Mouse (Mus musculus): Measurements from ENCODE around the gene Racgap1.

Racgap1 gene

DNA sequence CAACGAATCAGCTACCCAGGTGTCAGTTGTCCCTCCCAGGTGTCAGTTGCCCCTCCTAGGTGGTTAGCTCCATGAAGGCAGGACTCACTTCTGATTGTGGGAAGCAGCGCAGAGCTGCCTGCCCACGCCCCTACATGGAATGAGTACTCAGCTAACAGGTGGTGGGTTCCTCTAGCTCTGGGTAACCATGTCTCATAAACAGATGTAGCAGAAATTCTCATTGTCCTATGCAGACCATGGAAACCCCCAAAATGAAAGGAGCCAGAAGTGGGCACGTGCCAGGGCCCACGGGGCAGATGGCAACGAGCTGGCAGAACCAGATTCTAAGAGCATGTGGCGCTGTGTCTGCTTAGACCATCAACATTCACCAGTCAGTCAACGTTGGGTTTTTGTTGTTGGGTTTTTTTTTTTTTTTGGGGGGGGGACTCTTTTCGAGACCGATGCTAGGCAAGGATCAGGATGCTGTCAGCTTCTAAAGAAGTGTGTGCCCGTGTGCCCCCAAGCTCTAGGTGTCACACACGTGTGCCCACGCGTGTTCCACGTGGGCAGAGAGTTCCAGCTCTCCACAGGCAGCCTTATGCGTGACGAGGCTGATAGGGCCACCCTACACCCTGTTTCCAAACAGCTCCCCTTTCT is 12.6 kb upstream of the Racgap1 start:
- DNase-seq, result no peak

DNA sequence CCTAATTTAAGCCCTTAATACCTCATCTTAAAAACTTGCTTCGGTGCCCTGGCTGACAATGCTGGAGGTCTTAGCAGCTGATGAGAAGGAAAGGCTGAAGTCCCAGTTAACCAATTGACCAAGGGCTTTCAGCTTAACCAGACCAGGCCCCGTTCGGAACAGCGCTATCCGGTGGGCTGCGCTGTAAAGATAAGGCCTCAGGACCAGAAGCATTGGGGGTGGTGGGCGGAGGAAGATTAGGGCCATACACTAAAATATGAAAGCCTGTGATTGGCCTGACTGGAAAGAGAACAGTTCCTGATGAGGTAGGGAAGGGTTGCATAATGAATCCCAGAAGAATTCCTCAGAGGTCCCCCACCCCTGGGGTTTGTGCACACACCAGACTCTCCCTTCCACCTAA is 10.9 kb upstream of the Racgap1 start:
- DNase-seq, result no peak

DNA sequence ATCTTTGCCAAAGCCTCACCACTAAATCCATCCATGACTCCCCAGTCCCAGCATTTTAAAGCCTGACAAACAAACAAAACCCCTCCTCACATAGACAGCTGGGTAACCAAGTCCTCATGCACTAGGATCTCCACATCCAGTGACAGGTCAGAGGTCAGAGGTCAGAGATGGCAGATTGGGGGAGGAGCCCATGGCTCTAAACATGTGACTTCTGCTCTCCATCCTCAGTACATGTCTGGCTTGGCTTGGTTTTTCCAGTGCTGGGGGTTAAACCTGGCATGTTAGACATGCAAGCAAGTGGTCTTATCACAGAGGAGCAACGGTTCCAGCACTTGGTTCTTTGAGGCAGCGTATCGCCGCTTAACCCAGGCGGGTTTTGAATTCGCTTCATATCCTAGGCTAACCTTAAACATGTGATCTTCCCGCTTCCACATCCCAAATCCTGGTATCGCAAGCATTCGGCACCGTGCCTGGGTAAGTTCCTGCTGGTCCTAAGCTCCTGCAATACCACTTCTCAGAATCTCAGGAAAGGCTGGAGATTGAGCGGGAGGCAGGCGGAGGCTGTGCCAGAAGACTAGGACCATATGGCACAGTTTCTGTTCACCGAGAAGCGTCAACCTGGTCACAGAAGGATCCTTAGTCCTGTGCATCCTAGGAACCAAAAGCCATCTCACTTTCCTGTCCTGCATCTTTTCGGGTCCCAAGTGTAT is 9.8 kb upstream of the Racgap1 start:
- DNase-seq, result no peak

DNA sequence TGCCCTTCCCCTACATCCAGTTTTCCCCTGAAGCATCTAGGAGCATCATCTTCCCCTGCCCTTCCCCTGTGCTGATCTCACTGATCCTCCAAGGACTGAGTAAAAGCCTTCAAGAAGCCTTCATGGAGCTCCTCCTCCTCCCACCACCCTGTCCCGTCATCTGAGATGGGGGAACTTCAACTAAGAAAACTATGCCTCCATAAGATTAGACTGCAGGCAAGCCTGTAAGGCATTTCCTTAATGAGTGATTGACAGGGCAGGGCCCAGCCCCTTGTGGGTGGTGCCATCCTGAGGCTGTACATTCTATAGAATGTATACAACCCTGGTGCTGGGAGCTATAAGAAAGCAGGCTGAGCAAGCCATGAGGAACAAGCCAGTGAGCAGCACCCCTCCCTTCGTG is 7.0 kb upstream of the Racgap1 start:
- no peak for DNase-seq

DNA sequence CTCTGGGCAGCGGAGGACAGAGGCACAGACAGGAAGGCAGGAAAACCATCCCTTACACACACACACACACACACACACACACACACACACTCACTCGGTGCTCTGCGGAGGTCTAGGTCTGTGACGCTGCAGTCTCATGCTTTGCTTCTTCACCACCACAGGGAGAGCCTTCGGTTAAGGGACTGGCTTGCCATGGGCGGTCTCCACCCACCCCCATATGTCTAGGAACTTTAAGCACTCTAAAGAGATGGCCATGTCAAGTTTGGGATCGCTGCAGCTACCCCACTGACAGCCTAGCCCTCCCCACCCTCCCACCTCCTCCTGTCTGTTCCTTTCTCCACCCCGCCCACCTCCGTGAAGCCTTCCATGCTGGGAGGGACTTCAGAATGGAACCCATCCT is 4.5 kb upstream of the Racgap1 start:
- no peak for DNase-seq

DNA sequence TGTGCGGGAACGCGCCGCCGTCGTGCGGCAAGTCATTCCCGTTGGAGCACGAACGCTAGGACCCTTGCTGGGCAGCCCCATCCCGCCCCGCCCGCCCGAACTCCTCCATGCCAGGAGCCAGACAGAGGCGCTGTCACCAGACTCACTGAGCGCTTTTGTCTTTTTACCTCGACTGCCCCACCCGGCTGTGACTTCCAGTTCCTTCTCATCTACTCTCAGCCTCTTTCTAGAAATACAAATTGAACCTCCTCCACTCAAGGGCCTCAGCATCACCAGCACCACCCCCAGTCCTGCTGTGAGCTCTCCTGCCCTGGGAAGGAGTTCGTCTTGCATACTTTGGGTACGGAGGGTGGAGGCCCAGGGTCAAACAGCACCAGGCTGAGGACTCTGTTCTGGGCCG is 2.4 kb upstream of the Racgap1 start:
- no peak for DNase-seq

DNA sequence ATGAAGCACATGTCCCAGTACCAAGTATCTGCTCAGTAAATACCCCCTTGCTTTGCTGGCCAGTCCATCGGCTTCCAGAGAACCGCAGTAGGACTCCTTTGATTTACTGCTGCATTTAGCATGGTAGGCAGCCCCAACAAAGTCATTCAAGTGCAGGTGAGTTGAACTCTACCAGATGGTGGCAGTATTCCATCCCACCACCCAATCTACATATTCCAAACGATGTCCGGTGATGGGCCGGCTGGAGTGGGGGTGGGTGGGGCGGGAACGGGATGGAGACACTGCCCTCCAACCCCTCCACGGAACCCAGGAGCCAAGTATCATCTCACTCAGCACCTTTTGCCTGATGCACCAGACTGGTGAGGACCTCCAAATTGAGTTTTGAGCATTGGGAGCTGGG is 1.8 kb upstream of the Racgap1 start:
- no peak for DNase-seq

DNA sequence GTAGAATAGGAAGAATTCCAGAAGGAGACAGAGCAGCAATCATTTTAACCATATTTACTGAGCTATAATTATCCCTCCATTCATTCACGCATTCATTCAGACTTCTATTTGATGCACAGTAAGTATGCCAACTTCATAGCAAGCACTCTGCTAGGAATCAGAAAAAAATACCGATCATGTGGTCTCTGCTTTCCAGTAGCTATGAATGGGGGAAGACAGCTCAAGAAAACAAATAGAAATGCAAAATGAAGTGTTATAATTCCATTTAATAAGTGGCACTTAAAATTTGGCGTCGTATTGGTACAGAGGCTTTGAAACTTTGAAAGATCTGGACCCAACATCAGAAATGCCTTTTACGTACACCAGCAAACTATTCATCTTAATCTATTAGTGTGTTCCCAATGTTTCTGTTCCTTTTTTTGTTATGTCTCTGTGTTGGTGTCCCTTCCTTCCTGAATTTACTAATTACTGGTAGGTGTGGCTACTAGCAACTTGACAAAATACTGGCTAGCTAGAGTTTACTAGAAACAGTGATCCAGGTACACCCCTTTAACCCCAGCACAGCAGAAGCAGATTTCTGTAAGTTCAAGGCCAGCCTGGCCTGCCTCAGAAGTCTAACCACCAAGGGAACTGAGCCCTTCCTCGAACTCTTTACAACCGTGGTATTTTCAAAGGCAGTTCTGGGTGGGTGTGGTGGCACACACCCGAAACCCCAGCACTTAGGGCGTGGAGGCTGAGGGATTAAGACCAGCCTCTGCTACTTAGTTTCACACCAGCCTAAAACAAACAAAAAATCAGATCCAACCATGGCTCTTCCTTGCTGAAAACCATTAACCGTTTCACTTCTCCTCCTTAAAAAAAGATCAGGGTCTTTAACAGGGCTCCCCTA is 772 bp upstream of the Racgap1 start:
- no peak for DNase-seq

DNA sequence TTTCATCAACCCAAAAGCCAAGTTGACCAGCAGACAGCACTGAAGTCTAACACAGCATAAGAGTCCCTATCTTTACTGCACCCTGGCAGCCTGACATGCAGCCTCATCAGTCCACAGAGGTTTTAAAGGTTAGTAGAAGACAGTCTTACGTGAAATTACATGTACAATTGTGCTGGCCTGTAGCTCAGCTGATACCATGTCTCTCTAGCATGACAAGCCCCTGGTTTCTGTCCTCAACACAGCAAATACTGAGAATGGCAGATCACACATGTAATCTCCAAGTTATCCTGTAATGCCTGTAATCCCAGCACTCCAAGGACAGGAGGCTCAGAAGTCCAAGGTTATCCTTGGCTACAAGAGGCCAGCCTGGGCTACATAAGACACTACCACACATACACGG is 1.2 kb downstream of the Racgap1 start:
- DNase-seq, result no peak

DNA sequence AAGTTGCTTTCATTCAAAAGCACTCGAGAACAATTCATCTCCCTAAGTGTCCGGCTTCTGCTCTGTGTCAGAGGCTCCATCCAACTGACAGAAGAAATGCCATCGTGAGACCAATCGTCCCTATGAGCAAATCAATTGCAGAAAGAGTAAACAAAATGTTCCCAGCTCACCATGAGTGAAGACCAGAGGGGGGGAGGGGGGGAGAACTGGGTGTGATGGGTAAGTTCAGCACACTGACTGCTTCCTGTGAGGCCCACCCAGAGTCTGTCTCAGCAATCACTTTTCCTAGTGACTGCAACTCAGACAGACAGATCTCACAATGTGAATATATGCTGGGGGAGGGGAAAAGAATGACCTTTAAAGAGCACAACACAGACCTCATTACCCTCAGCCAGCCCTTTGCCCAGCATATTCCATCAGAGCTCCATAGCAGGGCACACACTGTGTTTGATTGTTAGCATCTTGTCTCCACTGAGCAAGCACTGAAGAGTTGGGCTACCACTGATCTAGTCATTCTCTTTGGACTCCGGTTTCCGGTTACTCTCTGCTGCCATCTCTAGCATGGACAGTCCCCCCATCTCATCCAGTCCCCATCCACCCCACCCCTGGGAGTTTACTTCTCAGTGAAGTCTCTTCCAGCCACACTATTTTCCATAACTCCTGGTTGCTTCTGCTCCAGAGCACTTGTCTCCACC is 2.2 kb downstream of the Racgap1 start:
- no peak for DNase-seq

DNA sequence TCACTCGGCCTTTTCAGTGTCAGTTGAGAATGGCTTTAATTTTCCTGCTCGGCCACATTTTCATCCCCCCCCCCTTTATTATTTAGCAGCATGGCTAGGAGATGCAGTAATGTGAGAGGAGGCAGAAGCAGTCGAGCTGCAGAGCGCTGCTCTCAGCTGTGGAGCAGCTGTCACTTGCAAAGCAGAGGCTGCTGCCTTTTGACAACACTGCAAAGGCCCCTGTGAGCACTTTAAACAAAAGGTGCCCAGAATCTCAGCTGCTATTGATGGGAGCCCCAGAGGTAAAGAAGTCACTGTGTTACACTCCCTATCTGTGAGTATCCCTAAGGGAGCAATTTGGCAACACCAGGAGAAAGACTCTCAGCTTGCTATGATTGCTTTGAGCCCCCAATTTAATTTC is 3.1 kb downstream of the Racgap1 start:
- no peak for DNase-seq

DNA sequence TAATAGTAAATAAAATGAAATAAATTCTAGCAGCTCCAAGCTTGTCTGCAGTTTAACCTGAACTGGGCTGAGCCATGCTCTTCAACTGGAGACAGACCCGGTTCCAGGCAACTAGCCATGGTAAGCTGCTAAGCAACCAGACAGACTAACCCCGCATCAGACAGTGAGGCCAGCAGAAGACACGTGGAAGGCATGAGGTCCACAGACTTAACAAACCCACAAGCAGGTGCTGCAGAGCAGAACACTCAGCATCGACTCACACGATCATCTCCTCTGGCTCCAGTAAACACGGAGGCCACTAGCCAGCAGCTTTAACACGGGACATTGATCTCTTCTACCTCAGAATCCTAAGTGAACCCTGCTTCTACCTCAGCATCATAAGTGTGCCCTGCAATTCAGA is 6.7 kb downstream of the Racgap1 start:
- no peak for DNase-seq

DNA sequence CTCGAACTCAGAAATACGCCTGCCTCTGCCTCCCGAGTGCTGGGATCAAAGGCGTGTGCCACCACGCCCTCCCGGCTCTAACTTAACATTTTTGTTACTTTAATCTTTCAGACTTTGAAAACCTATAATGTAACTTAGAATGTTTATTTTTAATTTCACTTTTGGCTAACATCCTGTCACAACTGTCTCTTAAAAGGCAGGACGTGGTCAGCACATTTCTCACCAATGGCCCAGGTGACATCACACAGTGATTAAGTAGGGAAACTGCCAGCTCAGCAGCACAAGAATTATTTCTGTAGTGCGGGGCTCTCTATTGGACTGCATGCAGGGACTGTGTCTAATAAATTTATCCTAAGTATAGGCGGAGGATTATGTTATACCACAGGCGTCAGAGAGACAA is 7.6 kb downstream of the Racgap1 start:
- DNase-seq, result no peak

DNA sequence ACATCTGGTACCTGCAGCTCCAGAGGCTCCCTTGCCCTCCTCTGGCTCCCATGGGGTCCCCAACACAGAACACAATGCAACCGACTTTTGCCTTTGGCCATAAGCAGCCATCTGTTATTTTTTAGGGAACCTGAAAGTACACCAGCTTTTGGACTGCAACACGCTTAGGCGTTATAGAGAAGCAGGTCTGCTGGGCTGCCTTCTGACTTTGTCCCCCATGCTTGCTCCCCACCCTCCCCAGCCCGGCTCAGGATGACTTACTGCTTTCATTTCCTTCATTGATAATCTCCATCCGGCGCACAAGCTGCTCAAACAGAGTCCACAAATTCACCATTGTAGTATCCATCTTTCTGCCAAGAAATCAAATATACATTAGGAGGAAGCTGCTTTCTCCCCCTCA is 8.8 kb downstream of the Racgap1 start:
- DNase-seq, result no peak

DNA sequence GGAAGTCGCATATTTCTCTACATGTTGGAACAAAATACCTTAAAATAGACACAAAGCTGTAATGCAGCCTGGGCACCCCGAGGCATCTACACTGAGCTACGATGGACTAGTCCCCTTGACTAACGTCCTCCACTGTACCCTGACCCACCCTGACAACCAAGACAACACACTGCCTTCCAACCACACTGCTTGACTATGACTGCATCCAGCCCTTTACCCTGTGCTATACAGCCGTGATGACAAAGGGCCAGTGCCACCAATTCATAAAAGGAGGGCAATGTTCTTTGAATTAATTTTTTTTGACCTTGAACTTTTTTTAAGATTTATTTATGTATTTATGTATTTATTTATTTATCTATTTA is 13.4 kb downstream of the Racgap1 start:
- DNase-seq, result no peak

DNA sequence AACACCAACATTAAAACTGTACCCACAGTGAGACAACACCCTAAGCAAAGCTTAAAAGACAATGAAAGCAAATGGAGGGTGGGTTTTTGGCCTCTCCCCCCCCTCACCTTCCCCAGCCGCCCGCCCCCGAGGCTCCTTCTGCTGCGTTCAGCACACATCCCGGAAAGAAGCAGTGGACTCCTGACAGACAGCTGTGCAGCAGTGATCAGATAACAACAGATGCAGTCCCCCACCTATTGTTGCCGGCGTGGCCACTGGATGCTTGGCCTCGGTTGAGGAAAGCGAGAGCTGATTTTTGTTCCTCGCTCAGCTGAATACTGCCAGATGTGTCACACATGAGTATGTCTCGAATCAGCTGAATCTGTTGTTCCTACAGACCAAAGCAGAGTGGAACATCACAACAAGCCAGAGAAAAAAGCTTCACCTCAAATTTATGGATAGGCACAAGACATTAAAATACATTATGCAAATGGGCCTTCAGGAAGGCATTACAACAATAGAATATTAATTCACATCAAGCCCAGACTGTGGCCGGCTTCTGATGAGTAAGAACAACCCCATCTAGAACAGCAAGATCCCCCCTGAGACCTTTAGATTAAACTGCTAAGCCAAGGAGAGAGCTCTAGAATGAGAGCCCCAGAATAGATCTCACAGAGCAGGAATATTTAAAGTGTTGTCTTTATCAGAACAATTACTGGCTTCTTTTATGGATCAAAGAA is 13.9 kb downstream of the Racgap1 start:
- DNase-seq, result no peak

DNA sequence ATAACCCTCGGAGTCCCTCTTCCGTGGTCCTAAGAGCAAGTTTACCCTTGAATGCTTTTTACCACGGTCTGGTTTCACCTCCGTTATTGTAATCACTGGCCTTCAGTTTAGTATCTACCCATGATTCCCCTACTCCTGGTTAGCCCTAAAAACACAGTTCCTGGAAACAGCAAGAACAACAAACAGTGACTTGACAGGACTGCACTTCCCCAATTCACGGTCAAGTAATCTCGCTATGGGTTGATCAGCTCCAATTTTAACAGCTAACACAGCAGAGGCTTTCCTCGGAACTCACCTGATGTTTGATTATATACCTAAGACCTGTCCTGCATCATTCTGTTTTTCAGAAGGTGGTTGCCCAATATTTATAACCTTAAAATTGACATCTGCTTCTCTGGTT is 16.8 kb downstream of the Racgap1 start:
- no peak for DNase-seq

DNA sequence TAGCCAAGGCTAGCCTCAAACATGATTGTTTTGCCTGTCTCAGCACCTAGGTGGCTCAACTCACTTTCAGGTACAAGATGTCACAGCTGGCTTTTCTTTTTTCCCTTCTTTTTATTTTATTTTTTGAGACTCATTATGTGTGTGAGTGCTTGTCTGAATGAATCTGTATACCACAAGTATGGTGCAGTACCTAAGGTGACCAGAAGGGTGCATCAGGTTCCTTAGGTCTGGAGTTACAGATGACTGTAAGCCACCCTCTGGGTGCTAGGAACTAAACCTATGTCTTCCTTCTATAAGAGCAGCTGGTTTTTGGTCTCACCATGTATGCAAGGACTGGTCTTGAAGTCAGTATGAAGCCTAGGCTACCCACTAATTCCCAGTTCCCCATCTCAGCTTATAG is 19.8 kb downstream of the Racgap1 start:
- no peak for DNase-seq

DNA sequence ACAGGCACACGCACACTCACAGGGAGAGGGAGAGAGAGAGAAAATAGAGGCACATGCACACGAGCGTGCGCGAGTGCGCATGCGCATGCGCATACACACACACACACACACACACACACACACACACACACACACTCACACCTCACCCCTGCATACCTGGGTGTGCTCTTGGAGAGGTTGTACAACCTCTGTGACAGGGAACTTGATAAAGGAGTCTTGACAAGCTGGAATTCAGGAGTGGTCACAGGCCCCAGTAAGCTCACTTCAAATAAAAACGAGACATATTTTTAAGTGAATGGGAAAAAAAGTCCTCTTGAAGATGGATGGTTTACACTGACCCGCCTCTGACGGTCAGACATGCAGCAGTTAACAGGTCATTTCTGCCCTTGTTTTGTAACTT is 29.4 kb downstream of the Racgap1 start:
- no peak for DNase-seq

DNA sequence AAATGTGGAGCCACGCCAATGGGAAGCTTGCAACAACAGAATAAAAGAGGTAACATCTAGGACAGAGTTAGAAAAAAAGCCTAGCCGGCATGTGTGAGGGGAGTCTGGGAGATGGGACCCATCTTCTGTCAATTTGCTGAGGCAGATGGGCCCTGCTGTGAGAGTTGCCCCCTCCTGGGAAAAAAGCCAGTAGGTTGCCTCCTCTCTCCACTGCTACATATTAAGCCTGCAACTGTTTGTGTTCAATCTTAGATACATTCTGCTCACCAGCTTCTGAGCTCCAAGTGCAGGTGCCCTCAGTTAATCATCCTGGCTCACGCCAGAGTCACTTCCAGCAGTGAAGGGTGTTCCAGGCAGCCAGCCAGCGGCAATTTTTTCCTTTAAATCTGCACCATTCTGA is 31.6 kb downstream of the Racgap1 start:
- no peak for DNase-seq

DNA sequence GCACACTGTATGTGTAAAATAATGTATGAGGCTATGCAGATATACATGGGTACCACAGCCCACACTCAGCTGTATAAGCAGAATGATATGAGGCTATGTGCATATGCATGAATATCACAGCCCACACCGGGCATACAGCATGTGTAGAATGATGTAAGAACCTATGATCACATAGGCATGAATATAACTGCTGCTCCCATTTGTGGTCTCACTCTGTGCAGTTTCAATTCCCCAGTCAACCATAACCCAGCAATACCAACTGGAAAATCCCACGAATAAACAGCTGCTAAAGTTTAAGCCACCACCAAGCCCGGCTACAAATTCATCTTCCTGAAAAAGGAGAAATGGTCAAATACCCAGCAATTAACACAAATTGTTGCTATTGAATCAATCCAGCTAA is 32.9 kb downstream of the Racgap1 start:
- no peak for DNase-seq

DNA sequence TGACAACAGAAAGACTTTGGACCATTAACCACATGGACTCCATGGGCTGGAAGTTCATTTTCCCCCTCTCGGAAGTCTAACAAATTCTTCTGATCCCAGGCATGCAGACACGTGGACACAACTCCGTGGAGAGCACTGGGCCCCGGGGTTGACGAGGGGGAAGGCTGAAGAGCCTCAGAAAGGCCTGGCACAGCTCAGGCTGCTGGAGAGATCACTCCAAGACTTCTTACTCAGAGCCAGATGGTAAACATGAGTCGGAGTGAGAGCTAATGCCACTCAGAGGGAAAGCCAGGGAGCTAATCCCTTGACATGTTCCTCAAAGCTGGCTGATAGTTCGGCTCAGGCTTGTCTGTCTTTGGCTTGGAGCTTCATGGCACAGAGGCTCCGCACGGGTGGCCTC is 36.2 kb downstream of the Racgap1 start:
- DNase-seq, result no peak

DNA sequence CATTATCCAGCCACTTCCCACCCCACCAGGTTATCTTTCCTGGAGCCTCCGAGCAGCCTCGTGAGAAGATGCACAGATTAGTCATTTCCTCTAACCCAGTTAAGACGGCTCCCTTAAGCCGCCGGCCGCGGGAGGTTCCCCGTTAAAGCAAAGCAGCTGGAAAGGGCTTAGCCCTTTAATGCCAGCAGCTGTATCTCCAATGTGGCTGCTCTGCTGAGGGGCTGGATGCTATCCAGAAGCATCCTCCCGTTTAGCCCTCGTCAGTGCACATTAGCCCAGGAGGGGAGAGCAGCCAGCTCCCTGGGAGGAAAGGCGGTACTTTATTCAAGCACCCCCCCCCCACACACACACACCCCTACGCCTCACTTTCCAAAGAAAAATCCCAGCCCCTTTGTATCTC is 36.7 kb downstream of the Racgap1 start:
- no peak for DNase-seq
